Mouse (Mus musculus) B cell, adult 2 months (primary cell): ENCODE measurements around the gene Abcc4.
A peak's percentile ranks its signal among the peaks of the same experiment; 100 is the strongest.

Experiments used
- DNase-seq, 2 experiments: peaks; one replicate each; pipeline ENCODE4 v3.0.0; 2022

Gene Abcc4

GRCm38 (mm10) chr14:118491708-118492107 lies 214.3 kb downstream of the Abcc4 start:
- no peak for DNase-seq

- no peak for DNase-seq
These were observed 214.7 kb downstream of the Abcc4 start for GRCm38 (mm10) chr14:118491300-118491699.

GRCm38 (mm10) chr14:118490525-118490924 lies 215.5 kb downstream of the Abcc4 start:
- no peak for DNase-seq

GRCm38 (mm10) chr14:118486349-118486748 lies 219.7 kb downstream of the Abcc4 start:
- no peak for DNase-seq

DNA sequence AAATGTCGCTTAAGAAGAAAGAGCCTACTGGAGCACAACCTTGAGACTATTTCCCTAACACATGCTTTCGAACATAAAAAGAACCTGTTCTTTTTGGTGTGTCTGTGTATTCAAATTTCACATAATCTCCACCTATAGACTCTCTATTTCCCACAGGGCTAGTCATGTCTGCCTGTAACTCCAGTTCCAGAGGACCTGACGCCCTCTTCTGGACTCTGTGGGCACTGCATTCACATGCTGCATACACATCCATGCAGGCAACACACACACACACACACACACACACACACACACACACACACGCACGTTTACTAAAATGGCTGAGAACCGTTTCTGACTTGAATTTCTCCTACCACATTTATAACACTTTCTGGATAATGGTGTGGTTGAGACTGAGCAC lies 220.4 kb downstream of the Abcc4 start:
- no peak for DNase-seq

GRCm38 (mm10) chr14:118482320-118482719 lies 223.7 kb downstream of the Abcc4 start:
- DNase-seq: no peak

- DNase-seq: no peak
These were observed 224.2 kb downstream of the Abcc4 start for GRCm38 (mm10) chr14:118481779-118482178.

GRCm38 (mm10) chr14:118476329-118476728 lies 229.7 kb downstream of the Abcc4 start:
- no peak for DNase-seq

- no peak for DNase-seq
These were observed 230.9 kb downstream of the Abcc4 start for GRCm38 (mm10) chr14:118475100-118475454.

DNA sequence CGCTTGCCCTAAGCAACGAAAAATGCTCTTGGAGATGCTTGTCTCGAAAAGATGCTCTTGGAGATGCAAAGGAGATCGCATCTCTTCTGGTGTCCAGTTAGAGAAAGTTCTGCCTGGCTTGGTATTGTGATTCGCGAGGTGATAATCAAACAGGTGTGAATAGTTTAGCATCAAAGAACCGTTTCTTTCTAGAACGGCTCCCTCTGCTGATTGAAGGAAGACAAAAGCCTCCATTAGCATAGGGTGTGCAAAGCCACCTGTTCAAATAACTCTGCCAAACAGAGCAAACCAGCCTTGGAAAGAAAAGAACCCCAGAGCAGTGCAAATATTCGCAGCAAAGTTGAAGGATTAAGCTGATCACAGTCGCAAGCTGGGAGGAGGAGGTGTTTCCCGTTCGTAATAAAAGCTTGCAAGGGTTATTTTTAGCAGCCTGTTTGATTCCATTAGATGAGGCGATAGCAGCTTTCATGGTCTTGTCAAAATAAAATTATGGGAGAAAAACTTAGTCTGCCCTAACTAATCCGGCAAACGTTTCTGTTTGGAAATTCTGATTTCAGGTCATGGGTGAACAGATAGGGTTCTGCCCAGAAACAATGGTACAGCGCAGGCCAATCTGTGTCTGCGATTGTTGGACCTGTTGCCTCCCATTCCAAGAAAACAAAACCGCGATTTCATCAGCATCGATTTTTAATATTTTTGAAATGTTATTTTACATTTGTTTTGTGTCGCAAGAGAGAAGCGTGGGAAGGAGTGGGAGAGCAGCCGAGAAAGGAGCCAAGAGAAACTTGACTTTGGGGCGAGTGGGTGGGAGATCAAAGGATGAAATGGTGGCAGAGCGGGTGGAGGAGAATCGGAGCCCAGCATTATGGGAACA lies 231.6 kb downstream of the Abcc4 start:
- no peak for DNase-seq

DNA sequence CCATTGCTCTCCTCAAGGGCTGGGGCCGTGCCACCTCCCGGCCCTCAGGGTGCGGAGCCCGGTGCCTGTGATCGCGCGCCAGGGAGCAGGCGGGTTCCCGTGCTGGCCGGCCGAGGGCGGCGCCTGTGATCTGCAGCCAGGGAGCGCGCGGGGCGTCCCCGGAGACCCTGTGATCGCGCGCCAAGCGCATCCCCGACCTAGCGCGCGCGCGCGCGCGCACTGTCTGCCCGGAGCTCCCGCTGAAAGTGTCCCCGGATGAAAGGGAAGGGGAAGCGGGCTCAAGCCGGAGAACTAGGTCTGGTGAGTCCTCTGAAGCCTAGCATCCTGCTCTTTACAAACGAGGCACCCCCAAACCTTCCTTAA lies 232.2 kb downstream of the Abcc4 start:
- DNase-seq: no peak

DNA sequence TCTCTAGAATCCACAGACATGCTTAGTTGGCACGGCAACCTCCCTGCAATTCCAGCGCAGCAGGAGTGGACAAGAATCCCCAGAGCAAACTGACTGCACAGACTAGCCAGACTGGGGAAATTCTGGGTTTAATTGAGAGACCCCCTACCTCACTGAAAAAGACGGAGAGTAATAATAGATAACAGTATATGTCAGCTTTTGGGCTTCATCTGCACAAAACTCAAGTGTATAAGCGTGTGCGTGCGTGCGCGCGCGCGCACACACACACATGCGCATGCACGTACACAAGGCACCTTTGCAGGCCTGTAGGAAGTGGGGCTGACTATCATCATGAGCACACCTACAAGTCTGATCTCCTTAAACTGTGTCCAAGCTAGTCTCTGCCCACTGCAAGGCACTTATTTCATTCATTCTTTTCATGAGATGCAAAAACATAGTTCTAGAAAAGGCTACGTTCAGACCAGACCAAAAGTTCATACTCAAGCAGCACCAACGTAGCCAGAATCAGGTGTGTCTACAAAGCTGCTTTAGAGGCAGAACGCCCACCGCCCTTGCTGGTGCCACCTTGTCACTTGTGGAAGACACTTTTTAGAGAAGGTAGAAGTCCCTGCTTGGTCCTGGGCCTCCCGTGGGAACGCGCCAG lies 232.7 kb downstream of the Abcc4 start:
- no peak for DNase-seq

DNA sequence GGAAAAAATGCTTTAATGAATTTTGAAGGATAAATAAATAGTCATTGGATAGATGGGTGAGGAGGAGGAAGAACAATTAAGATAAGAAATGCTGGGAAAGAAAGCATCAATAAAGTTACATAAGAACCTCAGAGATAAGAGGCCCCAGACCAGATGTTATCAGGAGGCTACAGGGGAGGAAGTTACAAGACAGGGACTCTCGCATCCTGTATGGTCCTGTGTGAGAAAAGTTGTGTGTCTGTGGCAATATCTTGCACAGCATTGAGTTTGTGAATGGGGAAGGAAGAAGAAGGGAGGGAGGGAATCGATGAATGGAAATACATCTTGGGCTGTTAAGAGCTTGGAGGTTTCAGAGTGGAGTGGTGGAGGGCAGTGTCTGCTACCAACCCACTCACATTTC lies 240.7 kb downstream of the Abcc4 start:
- no peak for DNase-seq

DNA sequence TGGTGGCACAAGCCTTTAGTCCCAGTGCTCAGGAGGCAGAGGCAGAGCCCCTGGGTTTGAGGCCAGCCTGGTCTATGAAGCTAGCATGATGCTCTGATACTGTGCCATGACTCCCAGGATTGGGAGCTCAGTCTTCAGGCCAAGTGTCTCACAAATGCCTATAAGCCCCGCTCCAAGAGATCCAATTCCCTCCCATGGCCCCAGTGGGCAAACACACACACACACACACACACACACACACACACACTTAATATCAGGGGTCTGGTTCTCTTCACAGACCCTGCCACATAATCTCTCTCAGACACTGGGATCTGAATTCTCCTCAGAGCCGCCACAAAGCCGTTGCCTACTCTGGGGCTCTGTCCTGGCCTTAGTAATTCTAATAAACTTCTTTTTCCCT lies 241.6 kb downstream of the Abcc4 start:
- DNase-seq: no peak

GRCm38 (mm10) chr14:118452572-118452971 lies 253.4 kb downstream of the Abcc4 start:
- no peak for DNase-seq

GRCm38 (mm10) chr14:118440155-118440554 lies 265.9 kb downstream of the Abcc4 start:
- no peak for DNase-seq

DNA sequence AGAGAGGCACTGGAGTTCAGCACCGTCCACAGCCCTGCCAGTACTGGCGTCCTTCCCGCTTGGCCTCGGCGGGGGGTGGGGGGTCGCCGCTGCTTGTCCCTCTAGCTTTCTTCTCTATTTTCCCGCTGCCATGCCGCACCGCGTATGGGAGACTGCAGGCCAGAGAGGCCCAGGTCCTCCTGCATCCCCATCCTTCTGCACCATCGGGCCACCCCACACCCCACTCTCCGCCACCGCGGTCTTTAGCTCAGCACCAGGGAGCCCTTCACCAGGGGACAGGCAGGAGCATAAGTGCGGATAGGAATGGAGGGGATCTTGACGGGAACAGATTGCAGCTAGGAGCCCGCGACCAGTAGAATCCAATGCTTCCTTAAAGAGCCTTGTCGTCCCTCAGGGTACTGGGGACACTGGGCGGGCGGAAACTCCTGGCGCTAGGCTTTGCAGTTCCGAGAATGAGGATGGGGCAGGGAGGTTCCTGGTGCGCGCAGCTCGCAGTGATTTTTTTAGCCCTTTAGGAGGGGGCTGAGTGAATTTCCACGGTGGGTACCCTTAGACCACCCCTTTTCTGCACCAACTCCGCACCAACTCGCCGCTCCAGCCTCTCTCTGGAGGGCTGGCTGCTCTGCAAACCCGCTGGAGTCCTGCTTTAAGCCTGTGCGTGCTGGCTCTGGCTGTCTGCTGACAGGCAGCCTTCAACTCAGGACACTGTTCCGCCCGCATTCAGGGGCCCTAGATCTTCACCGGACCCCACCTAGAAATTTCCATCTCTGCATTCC lies 268.7 kb downstream of the Abcc4 start:
- no peak for DNase-seq

DNA sequence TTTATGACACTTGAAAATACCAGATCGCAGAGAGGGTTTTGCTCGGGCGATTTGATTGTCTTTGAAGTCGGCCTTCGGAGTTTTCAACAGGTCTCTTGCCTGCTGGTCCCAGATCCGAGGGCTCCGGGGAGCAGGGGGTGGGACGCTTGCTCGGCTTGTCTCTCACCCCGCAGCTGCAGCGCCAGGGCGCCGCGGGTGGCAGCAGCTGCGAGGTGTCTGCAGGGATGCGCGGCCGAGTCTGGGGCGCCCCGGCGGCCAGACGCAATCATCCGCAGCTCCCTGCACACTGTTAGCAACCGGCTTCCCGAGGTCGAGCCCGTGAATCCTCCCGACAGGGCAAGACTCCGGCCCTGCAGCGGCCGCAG lies 269.2 kb downstream of the Abcc4 start:
- DNase-seq: peak in 1 of 2 experiments; percentile 7

GRCm38 (mm10) chr14:118435676-118436330 lies 270.2 kb downstream of the Abcc4 start:
- no peak for DNase-seq

DNA sequence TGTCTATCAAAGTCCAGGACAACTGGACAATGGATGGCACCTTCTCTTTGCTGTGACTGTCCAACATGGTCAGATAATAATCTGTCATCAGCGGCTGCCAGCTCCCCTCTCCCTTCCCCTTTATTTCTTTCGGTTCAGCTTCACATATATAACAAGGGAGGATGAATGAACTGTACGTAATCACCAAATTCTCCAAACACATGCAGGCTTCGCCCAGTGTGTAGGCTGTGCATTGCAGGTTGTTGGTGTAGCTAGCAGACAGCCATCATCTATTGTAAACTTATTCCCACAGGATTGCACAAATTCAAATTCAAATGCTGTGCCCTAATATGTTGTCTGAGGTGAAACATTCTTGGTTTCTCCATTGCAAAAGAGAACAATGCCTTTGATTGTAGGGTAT lies 271.2 kb downstream of the Abcc4 start:
- DNase-seq: no peak

DNA sequence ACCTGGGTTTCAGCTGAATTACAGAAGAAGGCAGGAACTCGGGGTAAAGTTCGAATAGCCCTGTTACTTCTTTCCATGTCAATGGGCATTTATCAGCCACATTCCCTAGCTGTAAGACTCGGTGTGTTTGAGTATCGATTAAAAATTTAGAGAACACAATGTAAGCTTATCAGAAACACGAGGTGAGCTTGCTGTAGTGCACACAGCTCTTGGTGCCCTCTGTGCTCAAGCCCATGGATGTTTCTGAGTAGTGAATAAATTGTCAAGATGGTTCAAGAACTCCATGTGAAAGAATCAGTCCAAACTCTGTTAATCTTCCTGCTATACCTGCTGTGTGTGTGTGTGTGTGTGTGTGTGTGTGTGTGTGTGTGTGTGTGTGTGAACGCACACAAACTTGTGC lies 272.2 kb downstream of the Abcc4 start:
- no peak for DNase-seq
